Mouse (Mus musculus) erythroblast, embryonic 14.5 days (primary cell): Measurements from ENCODE around the gene Igf1.

Experiments
- GATA1 ChIP-seq: IDR thresholded peaks from 2 replicates; pipeline ENCODE4 v1.6.1; 2012; ENCODE audit warnings: low read length, inconsistent platforms, mixed read lengths
- TAL1 ChIP-seq: IDR thresholded peaks from 3 replicates; pipeline ENCODE4 v1.6.1; 2012; ENCODE audit warnings: low read length, inconsistent platforms, mixed read lengths

DNA sequence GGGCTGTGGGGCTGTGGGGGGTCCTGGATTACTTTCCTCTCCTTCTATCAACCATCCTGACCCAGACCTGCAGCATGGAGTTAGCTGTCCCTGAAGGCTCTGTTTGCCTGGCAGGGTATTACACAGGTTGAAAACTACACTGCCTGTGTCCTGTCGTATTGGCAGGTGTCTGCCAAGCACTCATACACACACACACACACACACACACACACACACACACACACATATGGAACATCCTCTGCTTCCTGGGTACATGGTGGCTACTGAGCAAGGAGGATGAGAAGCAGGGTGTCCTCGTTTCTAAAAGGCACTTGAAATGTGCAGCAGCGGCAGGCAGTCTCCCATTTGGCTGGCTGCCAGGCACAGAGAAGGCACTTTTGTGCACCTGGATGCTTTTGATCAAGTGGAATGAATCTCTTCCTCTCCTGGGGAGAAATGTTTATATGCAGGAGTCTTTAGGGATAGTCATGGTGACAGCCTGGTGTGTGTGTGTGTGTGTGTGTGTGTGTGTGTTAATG lies 44.9 kb upstream of the Igf1 start:
- TF ChIP-seq GATA1 (no peak), TAL1 (no peak)
